Mouse (Mus musculus): ENCODE measurements around the gene Apoc1.

Gene Apoc1

DNA sequence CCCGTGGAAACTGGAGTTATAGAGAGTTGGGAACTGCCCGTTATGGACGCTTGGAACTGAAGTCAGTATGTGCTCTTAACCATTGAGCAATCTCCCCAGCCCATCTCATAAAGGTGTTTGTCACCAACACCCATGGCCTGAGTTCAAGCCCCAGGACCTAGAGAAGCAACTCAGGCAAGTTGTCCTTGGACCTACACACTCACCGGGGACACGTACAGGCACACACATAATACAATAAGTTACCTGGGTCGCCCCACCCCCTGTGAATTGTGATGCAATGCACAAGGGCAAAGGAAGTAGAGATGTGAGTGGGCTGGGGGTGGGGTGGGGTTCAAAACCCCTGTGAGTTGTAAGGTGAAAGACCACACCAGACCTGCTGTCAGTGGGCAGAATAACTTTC is 5.9 kb downstream of the Apoc1 start:
- no peak for DNase-seq (ENCODE audit: extremely low read depth, low read depth)

DNA sequence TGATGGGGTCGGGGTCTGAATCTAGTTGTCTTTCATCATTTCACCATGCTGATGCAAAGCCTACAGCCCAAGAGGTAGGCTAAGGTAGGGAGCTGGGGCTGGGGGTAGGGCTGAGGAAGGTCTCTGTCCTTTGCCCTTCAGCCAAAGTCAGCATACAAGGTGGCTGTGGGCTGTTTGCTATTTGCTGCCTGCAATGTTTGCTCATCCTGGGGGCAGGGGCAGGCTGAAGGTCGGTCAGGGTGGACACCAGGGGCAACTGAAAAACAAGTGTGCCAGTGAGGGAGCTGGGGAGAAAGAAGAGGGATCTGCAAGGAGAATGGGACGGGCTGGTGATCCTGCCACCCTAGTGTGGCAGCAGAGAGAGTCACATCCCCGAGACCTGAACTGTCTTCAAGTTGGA is 7.1 kb downstream of the Apoc1 start:
- DNase-seq (ENCODE audit: extremely low read depth, low read depth), result no peak

DNA sequence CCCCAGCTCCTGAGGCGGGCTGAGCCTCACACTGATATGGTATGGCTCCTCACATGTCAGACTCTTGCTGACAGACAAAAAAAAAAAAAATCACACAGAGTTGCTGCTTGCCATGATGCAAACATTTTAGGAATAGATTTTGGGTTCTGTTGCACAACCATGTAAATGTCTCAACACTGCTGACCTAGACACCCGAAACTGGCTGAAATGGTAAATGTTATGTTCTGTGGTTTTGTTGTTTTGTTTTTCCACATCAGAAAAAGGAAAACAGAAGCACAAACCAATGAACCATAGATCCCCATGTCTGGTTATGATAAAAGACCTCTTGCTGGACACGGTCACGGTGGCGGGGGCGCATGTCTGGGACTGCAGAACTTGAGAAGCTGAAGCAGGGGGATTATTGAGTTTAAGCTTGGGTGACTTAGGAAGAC is 8.7 kb downstream of the Apoc1 start:
- DNase-seq (ENCODE audit: extremely low read depth, low read depth), result no peak

DNA sequence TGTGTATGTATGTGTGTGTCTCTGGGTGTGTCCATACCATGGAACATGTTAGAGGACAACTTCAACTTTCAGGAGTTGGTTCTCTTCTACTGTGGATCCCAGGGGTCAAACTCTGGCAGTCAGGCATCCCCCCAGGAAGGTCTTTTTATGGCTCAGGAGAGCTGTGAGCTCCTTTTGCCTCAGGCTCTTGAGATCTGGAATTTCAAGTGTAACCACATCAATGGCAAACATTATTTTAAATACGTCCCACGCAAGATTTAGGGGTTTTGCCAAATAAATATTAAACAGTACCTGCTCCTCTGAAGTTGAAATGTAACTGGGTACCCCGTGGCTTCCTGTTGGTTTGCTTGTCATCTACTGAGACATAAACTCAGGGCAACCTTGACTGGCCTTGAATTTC is 9.5 kb downstream of the Apoc1 start:
- no peak for DNase-seq (ENCODE audit: extremely low read depth, low read depth)

DNA sequence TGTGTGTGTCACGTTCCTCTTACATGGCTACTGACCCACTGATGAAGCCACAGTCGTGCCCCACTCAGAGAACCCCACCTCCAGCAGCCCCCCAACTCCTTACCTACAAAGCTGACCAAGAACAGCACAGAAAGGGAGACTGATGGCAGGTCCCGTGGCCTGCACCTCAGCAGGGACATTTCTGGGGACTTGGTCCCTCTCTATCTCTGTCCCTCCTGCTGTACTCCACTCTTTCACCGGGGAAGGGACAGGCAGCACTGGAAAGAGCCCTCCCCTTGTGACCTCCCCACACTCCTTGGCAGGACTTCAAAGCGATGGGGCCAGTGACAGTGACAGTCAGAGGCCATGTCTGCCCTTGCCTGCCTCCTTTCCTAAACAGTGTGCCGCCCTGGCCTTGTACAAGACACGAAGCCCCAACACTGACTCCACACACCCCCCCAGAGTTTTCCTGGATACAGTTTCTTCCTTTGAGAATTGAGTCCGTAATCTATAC is 11.2 kb downstream of the Apoc1 start, which contains the start of the genes Gm44805 and Apoc4:
TSS of gene Gm44805 (minus strand) at position 222 of the 493 bp plus-strand sequence.
TSS of gene Apoc4 (minus strand) at position 278 of the 493 bp plus-strand sequence.
- DNase-seq (ENCODE audit: extremely low read depth, low read depth), result no peak

DNA sequence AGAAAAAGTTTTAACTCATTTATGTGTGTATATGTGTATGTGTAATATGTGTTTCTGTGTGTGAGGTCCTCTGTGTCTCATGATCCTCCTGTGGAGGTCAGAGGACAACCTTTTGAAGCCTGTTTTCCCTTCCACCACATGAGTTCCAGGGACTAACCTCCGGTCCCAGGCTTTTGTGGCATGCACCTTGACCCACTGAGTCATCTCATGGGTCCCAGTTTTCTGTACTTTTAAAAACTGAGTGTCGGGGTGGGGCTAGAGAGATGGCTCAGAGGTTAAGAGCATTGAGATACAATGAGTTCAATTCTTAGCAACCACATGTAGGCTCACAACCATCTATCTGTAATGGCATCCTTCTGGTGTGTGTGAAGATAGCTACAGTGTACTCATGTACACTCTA is 11.8 kb downstream of the Apoc1 start:
- DNase-seq (ENCODE audit: extremely low read depth, low read depth), result no peak

- DNase-seq (ENCODE audit: extremely low read depth, low read depth), result no peak
Measured at GRCm38 (mm10) chr7:19678901-19679300, 13.6 kb downstream of the Apoc1 start.

DNA sequence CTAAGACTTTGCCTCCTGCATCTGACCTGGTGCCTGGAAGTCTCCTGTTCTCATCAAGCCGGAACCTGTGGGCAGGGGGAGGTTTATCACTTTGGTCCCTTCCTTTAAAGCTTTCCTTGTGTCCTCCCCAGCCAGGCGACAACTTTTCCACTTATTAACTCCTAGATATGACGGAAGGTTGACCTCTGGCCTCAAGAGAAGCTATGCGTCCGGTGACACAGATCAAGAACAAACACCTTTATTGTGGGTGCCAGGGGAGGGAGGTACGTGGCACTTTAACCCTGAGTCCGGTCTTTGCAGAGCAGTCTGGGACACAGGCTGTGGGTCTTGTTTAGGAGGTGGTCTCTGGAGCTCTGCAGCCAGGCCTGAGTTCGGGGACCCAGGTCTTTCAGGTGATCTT is 14.6 kb downstream of the Apoc1 start, which contains the start of gene Apoc2:
TSS of gene Apoc2 (minus strand) at position 70 of the 400 bp plus-strand sequence.
- DNase-seq (ENCODE audit: extremely low read depth, low read depth), result no peak

- no peak for DNase-seq (ENCODE audit: extremely low read depth, low read depth)
Measured at GRCm38 (mm10) chr7:19676662-19677061, 15.8 kb downstream of the Apoc1 start.

GRCm38 (mm10) chr7:19675824-19676223 is 16.6 kb downstream of the Apoc1 start:
- DNase-seq (ENCODE audit: extremely low read depth, low read depth), result no peak

DNA sequence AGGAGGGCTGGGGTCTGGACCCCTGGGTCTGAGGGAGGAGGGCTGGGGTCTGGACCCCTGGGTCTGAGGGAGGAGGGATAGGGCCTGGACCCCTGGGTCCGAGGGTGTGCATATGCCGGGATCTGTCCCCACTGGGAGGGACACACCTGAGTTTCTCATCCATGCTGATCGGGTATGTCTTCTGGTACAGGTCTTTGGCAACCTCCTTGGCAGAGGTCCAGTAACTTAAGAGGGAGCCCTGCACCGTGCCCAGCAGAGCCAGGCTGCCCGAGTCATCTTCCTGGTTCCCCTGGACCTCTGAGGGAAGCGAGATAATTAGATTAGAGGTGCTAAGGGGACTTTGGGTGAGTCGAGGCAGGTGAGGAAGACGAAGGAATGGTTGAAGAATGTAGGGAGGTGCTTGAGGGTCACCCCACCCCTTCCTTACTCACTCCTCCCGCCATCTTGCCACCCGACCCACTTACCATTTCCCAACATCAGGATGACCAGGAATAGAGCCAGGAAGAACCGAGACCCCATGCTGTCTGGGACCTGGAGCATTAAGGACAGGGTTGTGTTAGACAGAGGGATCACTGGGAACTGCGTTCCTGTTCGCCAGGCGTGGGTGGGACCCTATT is 19.3 kb downstream of the Apoc1 start:
- no peak for DNase-seq (ENCODE audit: extremely low read depth, low read depth)

DNA sequence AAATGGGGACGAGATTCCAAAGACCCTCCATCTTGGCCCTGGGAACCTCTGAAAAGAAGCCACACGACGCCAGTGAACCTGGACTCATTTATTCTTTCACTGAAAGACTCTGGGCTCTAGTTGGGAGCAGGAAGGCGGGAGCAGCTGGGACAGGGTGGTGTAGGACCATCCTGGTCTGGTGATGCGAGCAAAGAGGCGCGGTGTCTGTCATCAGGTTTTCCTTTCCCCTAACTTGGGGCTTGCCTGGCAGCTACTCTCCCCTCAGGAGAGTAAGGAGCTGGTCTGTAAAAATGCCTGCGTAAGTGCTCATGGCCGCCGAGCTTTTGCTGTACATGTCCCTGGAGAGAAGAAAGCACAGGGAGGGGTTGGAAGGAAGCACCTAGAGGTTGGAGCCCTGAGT is 20.9 kb downstream of the Apoc1 start:
- DNase-seq (ENCODE audit: extremely low read depth, low read depth), result no peak

DNA sequence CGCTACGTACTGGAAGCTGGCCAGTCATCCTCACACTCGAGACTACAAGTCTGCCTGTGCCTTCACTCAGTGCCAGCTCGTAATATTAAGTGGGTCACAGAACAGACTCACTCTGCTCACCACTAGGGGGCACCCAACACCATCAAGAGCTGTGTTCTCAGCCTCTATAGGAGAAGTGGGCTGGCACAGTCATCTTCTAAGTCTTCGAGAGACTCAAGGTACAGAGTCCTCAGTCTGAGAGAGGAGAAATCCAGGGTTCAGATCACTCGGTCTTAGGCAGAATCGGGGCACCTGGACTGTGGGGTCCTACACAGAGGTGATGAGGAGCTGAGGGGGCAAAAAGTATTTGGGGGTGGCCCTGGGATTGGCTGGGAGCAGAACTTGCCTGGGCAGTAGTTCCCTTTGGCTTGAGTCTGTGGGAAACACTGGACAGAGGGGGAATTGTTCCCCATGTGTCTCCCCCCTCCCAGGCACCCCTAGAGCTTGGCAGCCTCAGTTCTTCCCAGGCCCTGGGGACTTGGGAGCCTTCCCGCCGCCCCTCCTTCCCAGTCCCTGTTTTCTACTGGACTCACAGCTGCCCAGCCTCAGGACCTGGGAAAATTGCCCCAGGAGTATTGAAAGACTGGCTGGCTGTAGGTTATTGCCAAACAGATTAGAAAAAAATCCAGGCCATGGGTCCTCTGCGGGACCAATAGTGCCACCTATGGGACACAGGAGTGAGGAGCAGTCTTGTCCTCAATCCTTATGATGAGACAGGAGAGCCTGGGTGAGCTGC is 23.3 kb downstream of the Apoc1 start:
- DNase-seq (ENCODE audit: extremely low read depth, low read depth), result peak; percentile 92

DNA sequence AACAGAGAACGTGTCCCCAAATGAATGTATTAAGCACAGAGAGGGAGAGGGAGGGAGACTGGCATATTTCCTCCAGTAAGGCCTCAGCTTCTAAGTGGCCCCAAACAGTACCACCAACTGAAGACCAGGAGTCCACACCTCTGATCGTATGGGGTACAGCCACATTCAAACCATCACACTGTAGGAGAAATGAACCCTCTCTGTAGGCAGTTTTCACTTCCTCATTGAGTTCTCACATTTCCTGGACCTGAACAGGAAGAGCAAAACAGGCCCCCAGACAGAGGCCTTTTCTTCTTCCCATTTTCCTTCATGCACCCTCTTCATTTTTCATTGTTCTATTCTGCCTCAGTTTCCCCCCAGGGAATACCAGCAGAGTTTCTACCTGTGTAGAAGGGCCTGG is 25.0 kb downstream of the Apoc1 start:
- no peak for DNase-seq (ENCODE audit: extremely low read depth, low read depth)

- peak; percentile 46 for DNase-seq (ENCODE audit: extremely low read depth, low read depth)
Measured at GRCm38 (mm10) chr7:19666750-19667149, 25.7 kb downstream of the Apoc1 start.

DNA sequence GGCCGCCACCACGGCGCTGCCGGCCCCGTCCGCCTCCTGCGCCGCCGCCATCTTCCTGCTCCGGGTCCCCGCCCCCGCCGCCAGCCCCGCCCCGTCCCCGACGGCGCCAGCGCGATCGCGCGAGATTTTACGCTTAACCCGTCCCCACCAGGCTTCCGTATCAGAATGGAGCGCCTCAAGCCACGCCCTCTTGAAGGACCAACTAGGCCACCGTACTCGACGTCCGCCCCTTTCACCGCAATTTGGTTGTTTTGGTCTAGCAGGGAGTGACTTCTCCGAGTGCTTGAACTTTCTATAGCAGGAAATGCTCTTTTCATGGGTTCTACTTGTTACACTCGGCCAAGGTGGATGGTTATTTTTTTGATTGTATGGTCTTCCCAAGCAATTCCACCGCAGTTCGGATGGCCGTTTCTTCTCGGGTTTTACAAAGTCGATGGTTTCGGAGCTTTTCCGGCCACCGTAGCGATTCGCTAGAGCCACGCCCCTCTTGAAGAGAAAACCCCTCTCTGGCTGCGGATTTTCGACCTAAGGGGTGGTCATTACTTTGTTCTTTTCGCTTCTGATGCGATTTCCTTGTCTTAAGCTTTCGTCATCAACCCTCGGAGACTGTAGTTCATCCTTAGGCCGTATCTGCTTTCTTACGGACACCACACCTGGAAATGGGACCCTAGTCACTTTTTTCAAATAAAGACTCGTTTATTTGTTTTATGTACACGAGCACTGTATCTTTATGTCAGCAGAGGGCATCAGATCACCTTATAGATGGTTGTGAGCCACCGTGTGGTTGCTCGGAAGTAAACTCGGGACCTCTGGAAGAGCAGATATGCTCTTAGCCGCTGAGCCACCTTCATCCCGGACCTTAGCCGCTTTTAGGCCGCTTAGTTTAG is 27.3 kb downstream of the Apoc1 start, which contains the start of gene Clptm1:
TSS of gene Clptm1 (minus strand) at position 79 of the 887 bp plus-strand sequence.
- DNase-seq (ENCODE audit: extremely low read depth, low read depth), result peak; percentile 94

- DNase-seq (ENCODE audit: extremely low read depth, low read depth), result no peak
Measured at GRCm38 (mm10) chr7:19664455-19664954, 28.0 kb downstream of the Apoc1 start.

DNA sequence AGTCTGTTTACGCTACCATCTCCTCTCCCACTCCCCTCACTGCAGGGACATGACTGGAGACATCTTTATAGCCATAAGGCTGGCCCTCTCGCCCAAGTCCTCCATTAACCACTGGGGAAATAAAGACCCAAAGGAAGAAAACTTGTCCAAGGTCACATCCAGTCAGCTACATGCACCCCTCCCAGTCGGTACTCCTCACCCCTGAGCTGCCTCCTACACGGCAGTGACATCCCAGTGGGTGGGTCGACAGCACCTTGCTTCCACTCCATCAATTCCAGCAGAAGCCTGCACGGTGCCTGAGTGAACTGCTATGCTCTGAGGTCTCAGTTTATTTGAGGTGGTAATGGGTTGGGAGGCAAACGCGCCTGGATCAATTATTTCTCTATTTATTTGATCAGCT is 28.5 kb downstream of the Apoc1 start:
- DNase-seq (ENCODE audit: extremely low read depth, low read depth), result no peak

DNA sequence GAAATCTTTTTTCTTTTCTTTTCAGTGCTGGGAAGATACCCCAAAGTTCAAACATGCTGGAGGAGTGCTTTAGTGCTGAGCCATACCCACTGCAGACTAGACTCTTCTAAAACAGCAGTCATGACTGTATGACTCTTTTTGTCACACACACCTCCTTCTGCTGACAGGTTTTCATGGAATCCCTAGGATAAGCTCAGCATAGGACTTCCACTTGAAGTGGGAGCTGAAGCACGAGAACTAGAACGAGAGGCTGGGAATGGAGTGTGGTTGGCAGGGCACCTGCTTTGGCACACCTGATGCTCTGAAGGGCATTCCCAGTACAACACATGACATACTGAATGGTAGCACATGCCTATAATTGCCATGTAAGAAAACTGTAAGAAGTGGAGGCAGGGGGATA is 39.8 kb downstream of the Apoc1 start:
- no peak for DNase-seq (ENCODE audit: extremely low read depth, low read depth)

DNA sequence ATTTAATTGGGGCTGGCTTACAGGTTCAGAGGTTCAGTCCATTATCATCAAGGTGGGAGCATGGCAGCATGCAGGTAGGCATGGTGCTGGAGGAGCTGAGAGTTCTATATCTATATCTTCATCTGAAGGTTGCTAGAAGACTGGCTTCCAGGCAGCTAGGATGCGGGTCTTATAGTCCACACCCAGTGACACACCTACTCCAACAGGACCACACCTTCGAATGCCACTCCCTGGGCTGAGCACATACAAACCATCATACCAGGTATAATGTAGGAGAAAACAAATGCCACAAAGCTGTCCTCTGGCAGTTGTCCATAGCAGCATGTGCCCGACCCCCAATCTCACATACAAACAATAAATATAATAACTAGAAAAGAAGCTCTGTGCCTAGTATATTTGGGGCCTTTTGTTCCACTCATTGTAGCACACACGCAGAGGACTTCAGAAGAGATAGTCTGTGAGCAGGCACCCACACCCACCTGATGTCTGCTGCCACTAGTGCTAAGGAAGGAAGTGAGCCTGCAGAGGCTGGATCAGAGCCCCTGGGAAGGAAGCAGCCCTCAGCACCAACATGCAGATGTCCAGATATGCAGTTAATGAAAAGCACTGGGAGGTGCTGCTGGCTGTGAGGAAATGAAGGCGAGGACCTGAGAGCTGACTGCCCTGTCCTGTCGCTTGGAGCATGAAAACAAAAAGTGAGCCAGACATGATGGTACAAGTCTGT is 41.2 kb downstream of the Apoc1 start:
- no peak for DNase-seq (ENCODE audit: extremely low read depth, low read depth)

DNA sequence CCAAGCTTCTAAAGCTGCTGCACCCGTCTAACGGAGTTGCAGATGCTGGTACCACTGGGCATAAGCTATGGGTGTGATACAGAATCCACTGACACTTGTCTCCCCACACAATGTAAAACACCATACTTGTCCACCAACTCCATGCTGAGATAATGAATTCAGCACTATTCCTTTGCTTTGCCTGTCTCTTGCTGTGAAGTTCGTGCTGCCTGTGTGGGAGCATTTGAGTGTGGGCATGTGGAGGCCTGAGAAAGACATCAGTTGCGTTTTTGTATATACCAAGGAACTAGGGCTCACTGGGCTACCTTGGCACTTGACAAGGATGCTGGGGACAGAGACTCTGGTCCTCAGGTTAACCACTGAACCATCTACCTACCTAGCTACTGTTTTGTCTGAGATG is 51.2 kb downstream of the Apoc1 start:
- no peak for DNase-seq (ENCODE audit: extremely low read depth, low read depth)
